Mouse (Mus musculus) testis, adult 2 months (tissue): ENCODE results near the gene Chd6.

Experiments used
- CTCF ChIP-seq: fragments of 200-500 bp; IDR thresholded peaks from 2 replicates; pipeline ENCODE4 v1.5.1; 2012; ENCODE audit warnings: low read depth, mild to moderate bottlenecking, inconsistent platforms, low read length, moderate library complexity; ENCODE audit not compliant: control insufficient read depth, insufficient read depth, insufficient replicate concordance
- POLR2A ChIP-seq: fragments of 200-500 bp; IDR thresholded peaks from 2 replicates; pipeline ENCODE4 v1.6.1; 2012; ENCODE audit warnings: low read depth, mild to moderate bottlenecking, inconsistent platforms, low read length, moderate library complexity; ENCODE audit not compliant: control insufficient read depth

DNA sequence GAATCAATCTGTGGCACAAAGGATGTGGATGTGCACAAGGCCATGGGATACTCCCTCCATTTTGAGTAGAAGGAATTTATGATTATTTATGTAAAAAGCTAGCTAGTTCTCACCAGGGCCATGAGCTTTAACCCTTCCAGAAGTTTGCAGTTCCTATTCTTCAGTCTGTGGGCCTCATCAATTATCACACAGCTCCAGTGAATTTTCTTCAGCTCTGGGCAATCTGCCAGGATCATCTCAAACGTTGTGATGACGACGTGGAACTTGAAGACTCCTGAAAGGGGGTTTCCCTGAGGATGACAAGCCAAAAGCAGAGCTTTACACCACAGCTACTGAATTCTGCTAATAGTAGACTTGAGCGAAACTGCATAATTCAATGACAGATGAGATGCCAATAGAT lies 91.0 kb downstream of the Chd6 start:
- TF ChIP-seq POLR2A (no peak), CTCF (no peak)
